Mouse (Mus musculus): ENCODE measurements around the gene Cryab.

The Cryab gene

GRCm38 (mm10) chr9:50742261-50742660 lies 8.9 kb upstream of the Cryab start:
- in situ Hi-C loops (cut with MboI, MseI): no loop called here

DNA sequence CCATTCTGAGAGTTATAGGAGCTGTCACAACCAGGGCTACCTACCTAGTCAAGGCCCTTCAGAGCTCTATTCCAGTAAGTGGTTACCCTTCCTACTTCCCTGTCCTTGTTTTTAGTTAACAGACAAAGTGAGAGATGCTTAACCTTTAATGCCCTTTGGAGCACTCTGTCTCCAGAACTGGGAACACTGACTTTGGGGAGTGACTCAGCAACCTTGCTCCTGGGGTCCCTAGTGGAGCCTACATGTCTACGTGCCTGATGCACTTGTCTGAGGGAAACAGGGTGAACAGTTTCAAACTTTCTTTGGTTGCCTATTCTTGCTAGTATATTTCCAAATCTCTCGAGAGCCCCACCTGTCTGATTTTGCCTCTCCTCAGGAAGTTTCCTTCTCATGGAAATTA lies 8.4 kb upstream of the Cryab start:
- in situ Hi-C loops (cut with MboI, MseI): no loop called here

DNA sequence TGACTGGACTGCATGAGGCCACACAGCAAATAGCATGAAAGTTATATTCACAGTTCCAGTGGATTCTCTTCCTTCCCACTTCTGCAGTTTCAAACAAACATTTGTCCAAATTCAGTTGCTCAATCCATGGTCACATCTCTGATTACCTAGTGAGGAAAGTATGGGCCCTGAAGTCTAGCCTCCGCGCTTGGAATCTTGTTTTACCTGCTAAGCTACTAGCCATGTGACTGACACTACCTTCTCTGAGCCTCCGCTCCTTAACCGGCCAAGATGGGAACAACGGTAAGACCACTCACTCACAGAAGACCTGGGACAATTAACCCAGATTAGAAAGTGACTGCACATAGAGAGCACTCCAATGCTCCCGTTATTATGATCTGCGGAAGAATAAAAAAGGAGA lies 5.3 kb upstream of the Cryab start:
- in situ Hi-C loops (cut with MboI, MseI): no loop called here

GRCm38 (mm10) chr9:50746214-50746677 lies 4.9 kb upstream of the Cryab start, which contains the start of gene 2310030G06Rik:
TSS of gene 2310030G06Rik (minus strand) at chr9:50746536.
- in situ Hi-C loops (cut with MboI, MseI): no loop called here

DNA sequence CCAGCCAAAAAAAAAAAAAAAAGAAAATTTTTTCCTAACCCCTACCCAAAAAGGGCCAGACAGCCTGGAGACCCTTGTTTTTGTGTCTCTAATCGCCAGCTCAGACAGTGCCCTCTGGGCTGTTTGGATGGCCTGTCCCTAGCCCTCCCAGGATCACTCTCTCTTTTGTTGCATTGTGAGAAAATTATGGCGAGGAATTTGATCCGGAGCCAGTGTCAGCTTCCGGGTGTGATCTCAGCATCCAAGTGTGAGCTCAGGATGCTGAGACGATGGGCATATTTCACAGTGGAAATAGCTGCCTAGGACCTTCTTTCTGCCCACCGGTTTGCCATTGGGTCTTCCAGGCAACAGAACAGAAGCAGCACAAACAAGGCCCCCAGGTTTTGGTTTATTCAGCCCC lies 419 bp upstream of the Cryab start:
- in situ Hi-C loops (cut with MboI, MseI): no loop called here

DNA sequence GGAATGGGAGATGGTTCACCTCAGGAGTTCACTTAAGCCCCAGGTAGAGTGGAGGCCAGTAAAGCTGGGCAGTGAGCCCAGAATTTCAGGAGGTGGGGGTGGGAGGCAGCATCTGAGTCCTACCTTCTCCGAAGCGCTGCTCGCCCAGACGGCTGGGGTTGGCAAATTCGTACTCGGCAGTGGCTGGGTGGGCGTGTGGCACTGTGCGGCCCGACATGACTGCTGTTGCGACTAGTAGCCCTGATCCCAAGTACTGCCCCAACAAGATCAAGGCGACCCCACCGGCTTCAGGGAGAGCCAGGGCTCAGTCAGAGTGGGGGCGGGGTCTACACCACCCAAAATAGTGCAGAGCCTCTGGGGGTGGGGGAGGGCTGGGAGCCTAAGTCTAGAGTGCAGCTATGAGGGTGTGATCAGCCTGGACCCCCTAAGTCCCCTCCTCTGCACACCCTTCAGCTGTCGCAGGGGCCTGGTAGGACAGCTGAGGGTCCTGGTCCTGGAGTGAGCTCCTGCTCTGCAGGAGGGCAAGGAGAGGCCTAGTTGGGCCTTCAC lies 1.0 kb downstream of the Cryab start, which contains the start of gene Hspb2:
Gene Hspb2 (minus strand): TSS at position 301 of the 549 bp plus-strand sequence.
- in situ Hi-C loops (cut with MboI, MseI): no loop called here

DNA sequence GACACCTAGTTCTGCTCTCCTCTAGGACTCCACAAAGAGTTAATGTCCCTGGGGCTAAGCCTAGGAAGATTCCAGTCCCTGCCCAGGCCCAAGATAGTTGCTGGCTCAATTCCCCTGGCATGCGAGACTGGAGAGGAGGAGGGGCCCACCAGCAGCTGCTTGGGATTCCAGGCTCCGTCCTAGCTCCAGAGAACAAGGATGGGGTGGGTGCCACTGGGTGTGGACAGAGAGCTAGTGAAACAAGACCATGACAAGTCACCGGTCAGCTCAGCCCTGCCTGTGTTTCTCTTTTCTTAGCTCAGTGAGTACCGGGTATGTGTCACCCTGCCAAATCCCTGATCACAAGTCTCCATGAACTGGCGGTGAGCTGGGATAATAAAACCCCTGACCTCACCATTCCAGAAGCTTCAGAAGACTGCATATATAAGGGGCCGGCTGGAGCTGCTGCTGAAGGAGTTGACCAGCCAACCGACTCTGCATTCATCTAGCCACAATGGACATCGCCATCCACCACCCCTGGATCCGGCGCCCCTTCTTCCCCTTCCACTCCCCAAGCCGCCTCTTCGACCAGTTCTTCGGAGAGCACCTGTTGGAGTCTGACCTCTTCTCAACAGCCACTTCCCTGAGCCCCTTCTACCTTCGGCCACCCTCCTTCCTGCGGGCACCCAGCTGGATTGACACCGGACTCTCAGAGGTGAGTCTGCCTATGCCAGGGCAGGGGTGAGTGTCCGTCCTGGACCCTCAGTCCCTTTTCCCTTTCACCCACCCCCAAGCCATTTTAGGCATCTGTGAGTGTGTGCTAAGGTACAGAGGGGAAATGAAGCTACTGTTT lies 1.9 kb downstream of the Cryab start:
- in situ Hi-C loops (cut with MboI, MseI): no loop called here

- in situ Hi-C loops (cut with MboI, MseI): no loop called here
These were observed 2.8 kb downstream of the Cryab start for GRCm38 (mm10) chr9:50753947-50754346.

- in situ Hi-C loops (cut with MboI, MseI): no loop called here
These were observed 5.6 kb downstream of the Cryab start for GRCm38 (mm10) chr9:50756711-50757110.

GRCm38 (mm10) chr9:50761520-50762243 lies 10.6 kb downstream of the Cryab start:
- in situ Hi-C loops (cut with MboI, MseI): loop anchor here (10.0 kb wide), 1 partner anchor 1707 kb away; the partner anchor contains the start of gene Zw10

DNA sequence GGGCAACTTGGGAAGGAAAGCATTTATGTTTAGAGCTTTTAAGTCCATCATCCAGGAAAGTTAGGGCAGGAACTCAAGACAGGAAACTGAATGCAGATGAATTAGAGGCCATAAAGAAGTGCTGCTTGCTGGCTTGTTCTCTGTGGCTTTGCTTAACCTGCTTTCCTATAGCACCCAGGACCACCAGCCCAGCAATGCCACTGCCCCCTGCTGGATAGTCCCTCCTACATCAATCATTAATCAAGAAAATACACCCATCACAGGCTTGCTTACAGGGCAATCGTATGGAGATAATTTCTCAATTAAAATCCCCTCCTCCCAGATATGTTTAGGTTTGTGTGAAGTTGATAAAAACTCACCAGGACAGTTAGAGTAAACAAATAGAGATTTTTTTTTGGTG lies 12.2 kb downstream of the Cryab start:
- in situ Hi-C loops (cut with MboI, MseI): loop anchor here (10.0 kb wide), 1 partner anchor 1709 kb away; the partner anchor contains the start of gene Zw10

DNA sequence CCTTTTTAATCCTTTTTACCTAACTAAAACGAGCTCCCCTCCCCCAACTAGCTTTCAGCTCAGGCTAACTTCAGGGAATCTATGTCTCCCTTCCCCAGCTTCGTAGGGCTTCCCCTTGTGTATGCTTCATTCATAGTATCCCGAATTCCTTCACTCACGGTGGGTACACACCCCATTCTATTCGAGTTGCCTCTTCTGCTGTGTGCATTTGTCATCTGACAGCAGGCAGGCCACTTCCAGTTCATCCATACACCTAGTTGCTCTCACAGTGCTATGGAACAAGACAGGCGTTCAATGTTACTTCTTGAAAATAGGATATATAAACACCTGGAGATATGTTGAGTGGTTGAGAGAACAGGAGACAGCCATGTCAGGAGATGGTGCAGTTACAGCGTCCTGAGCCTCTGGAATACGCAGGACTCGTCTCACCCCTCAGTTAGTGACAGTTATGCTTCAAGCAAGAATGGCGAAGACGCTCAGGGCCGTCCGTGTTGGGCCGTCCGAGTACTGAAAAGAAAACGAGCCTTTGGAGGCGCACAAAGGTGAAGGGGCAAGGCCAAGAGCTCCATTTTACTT lies 16.5 kb downstream of the Cryab start:
- in situ Hi-C loops (cut with MboI, MseI): loop anchor here (5.0 to 10.0 kb wide), 2 partner anchors 70 to 1713 kb away; partner anchors contain the start of gene Zw10

- in situ Hi-C loops (cut with MboI, MseI): loop anchor here (5.0 to 10.0 kb wide), 2 partner anchors 71 to 1714 kb away; partner anchors contain the start of gene Zw10
These were observed 17.2 kb downstream of the Cryab start, which contains the start of gene Fdxacb1 for GRCm38 (mm10) chr9:50768107-50769002. TSS of gene Fdxacb1 (plus strand) at chr9:50768236.

DNA sequence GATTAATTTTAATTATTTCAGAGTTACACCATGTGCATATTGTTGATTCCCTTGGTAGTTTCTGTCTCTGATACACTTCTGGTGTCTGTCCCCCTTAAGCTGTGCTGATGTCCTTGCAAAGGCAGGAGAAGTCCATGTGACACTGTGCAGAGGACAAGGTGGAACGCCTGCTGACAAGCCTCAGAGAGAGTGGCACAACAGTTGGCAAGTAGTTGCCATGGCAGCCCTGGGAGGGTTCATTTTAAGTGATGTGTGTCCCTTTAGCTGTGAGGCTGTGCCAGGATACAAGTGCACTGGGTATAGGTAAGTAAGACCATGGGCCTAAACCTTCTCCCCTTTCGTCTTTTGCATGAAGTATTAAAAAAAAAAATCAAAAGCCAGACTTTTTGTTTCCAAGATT lies 18.9 kb downstream of the Cryab start:
- in situ Hi-C loops (cut with MboI, MseI): no loop called here

DNA sequence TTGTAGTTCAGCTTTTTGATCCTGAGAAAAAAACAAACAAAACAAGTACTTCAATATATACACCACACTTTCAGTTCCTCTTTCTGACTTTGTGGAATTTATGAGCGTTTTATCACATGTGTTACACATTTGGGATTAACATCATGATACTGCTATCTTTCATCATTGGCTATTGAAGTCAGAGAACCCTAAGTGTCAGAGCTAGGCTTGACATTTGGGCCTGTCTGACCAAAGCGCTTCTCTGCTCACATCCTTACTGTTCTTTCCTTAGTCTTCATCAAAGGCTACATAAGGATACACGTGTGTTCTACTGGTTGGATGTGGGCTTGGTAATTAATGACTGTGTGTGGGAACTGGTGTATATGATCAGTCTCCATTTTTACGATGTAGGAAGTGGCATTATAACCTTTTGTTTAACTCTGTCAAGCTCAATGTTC lies 22.9 kb downstream of the Cryab start:
- in situ Hi-C loops (cut with MboI, MseI): no loop called here

- in situ Hi-C loops (cut with MboI, MseI): no loop called here
These were observed 24.0 kb downstream of the Cryab start, which contains the start of the genes Alg9 and 1110032A03Rik for GRCm38 (mm10) chr9:50774991-50775612. TSS of gene Alg9 (plus strand) at chr9:50775019. TSS of gene 1110032A03Rik (minus strand) at chr9:50775520.

- in situ Hi-C loops (cut with MboI, MseI): no loop called here
These were observed 24.6 kb downstream of the Cryab start for GRCm38 (mm10) chr9:50775662-50776126.

GRCm38 (mm10) chr9:50776162-50776760 lies 25.1 kb downstream of the Cryab start:
- in situ Hi-C loops (cut with MboI, MseI): no loop called here

DNA sequence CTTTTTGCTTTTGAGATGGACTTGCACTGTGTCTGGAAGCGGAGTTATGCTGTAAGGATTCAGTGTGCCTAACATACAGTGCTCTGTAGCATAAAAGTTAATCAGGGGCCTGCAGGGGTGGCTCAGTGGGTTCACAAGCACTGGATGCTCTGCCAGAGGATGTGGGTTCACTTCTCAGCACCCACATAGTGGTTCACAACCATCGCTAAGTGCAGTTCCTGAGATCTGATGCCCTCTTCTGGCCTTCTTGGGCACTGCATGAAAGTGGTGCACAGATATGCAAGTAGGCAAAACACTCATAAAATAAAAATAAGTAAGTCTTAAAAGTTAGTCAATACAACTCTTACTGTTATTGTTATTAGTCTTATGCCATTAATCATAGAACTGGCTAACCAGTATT lies 31.0 kb downstream of the Cryab start:
- in situ Hi-C loops (cut with MboI, MseI): loop anchor here (10.0 kb wide), 1 partner anchor 213 kb away; no protein-coding TSS in a partner anchor
